Mouse (Mus musculus): ENCODE data around the gene Prcc. TPM values are rescaled to one million over a fixed set of nuclear protein-coding genes. Genes with fewer than 3 reads are reported as not detected.

The Prcc gene
- polyA plus RNA-seq, 1 experiment from 2014 or later, result 14.1 TPM

- no peaks in the 10 kb centered on the region for H3K36me3 ChIP-seq (ENCODE audit: control insufficient read depth, insufficient read depth, low read length)
- no peak overlapping the region for H3K27ac ChIP-seq (ENCODE audit: low read length)
- no peaks in the 10 kb centered on the region for H3K9me3 ChIP-seq (ENCODE audit: control insufficient read depth, low read depth, low read length)
- no peaks in the 10 kb centered on the region for H3K27me3 ChIP-seq (ENCODE audit: control insufficient read depth, insufficient read depth, low read length)
- no peak for ATAC-seq (ENCODE audit: insufficient number of reproducible peaks, insufficient read depth, low FRiP score, low read depth)
- no peak overlapping the region for H3K4me3 ChIP-seq (ENCODE audit: low read depth, low read length)
- no peak overlapping the region for H3K4me2 ChIP-seq (replicated peaks; ENCODE audit: low read depth, low read length)
- 67% methylated on average over 12 of the region's 12 CpGs for WGBS
- no peak overlapping the region for H3K9ac ChIP-seq (replicated peaks; ENCODE audit: low read depth, low read length)
- 0 out of 2 replicates have a peak, but pooled peaks cover 6% of the 10 kb centered on the region for H3K4me1 ChIP-seq (ENCODE audit: control insufficient read depth, insufficient read depth, low read length)
Measured at GRCm38 (mm10) chr3:87818226-87818625, 67.2 kb downstream of the Prcc start.

- ATAC-seq (ENCODE audit: insufficient number of reproducible peaks, insufficient read depth, low FRiP score, low read depth), result 0 out of 2 replicates have a peak, but pooled peaks have one; percentile 11
- no peak overlapping the region for H3K4me3 ChIP-seq (ENCODE audit: low read depth, low read length)
- no peak overlapping the region for H3K4me2 ChIP-seq (replicated peaks; ENCODE audit: low read depth, low read length)
- H3K9ac ChIP-seq (replicated peaks; ENCODE audit: low read depth, low read length), result no peak overlapping the region
- no peaks in the 10 kb centered on the region for H3K36me3 ChIP-seq (ENCODE audit: control insufficient read depth, insufficient read depth, low read length)
- H3K27ac ChIP-seq (ENCODE audit: low read length), result no peak overlapping the region
- 0 out of 2 replicates have a peak, but pooled peaks cover 6% of the 10 kb centered on the region for H3K4me1 ChIP-seq (ENCODE audit: control insufficient read depth, insufficient read depth, low read length)
- H3K9me3 ChIP-seq (ENCODE audit: control insufficient read depth, low read depth, low read length), result no peaks in the 10 kb centered on the region
- 3% methylated on average over 12 of the region's 12 CpGs for WGBS
- H3K27me3 ChIP-seq (ENCODE audit: control insufficient read depth, insufficient read depth, low read length), result no peaks in the 10 kb centered on the region
Measured at GRCm38 (mm10) chr3:87816646-87817093, 68.7 kb downstream of the Prcc start.

- Histone ChIP-seq H3K27me3 (ENCODE audit: control insufficient read depth, insufficient read depth, low read length) (0 out of 2 replicates have a peak, but pooled peaks cover 3% of the 10 kb centered on the region), H3K4me2 (replicated peaks; ENCODE audit: low read depth, low read length) (no peak overlapping the region), H3K36me3 (ENCODE audit: control insufficient read depth, insufficient read depth, low read length) (no peaks in the 10 kb centered on the region), H3K9me3 (ENCODE audit: control insufficient read depth, low read depth, low read length) (no peaks in the 10 kb centered on the region), H3K9ac (replicated peaks; ENCODE audit: low read depth, low read length) (no peak overlapping the region), H3K4me1 (ENCODE audit: control insufficient read depth, insufficient read depth, low read length) (0 out of 2 replicates have a peak, but pooled peaks cover 6% of the 10 kb centered on the region), H3K4me3 (ENCODE audit: low read depth, low read length) (no peak overlapping the region), H3K27ac (ENCODE audit: low read length) (no peak overlapping the region)
- no peak for ATAC-seq (ENCODE audit: insufficient number of reproducible peaks, insufficient read depth, low FRiP score, low read depth)
- WGBS, result 56% methylated on average over 6 of the region's 6 CpGs
Measured at GRCm38 (mm10) chr3:87816166-87816565, 69.2 kb downstream of the Prcc start.

- Histone ChIP-seq H3K9ac (replicated peaks; ENCODE audit: low read depth, low read length) (no peak overlapping the region), H3K9me3 (ENCODE audit: control insufficient read depth, low read depth, low read length) (no peaks in the 10 kb centered on the region), H3K4me2 (replicated peaks; ENCODE audit: low read depth, low read length) (no peak overlapping the region), H3K4me1 (ENCODE audit: control insufficient read depth, insufficient read depth, low read length) (0 out of 2 replicates have a peak, but pooled peaks cover 8% of the 10 kb centered on the region), H3K36me3 (ENCODE audit: control insufficient read depth, insufficient read depth, low read length) (no peaks in the 10 kb centered on the region), H3K4me3 (ENCODE audit: low read depth, low read length) (no peak overlapping the region), H3K27ac (ENCODE audit: low read length) (no peak overlapping the region), H3K27me3 (ENCODE audit: control insufficient read depth, insufficient read depth, low read length) (peaks cover 26% of the 10 kb centered on the region)
- ATAC-seq (ENCODE audit: insufficient number of reproducible peaks, insufficient read depth, low FRiP score, low read depth), result no peak
- 45% methylated on average over 10 of the region's 10 CpGs for WGBS
Measured at GRCm38 (mm10) chr3:87812873-87813272, 72.5 kb downstream of the Prcc start.

- Histone ChIP-seq H3K9ac (replicated peaks; ENCODE audit: low read depth, low read length) (no peak overlapping the region), H3K27ac (ENCODE audit: low read length) (no peak overlapping the region), H3K4me2 (replicated peaks; ENCODE audit: low read depth, low read length) (no peak overlapping the region), H3K9me3 (ENCODE audit: control insufficient read depth, low read depth, low read length) (no peaks in the 10 kb centered on the region), H3K4me3 (ENCODE audit: low read depth, low read length) (no peak overlapping the region), H3K36me3 (ENCODE audit: control insufficient read depth, insufficient read depth, low read length) (no peaks in the 10 kb centered on the region), H3K27me3 (ENCODE audit: control insufficient read depth, insufficient read depth, low read length) (peaks cover 26% of the 10 kb centered on the region), H3K4me1 (ENCODE audit: control insufficient read depth, insufficient read depth, low read length) (0 out of 2 replicates have a peak, but pooled peaks cover 8% of the 10 kb centered on the region)
- 83% methylated on average over 4 of the region's 4 CpGs for WGBS
- ATAC-seq (ENCODE audit: insufficient number of reproducible peaks, insufficient read depth, low FRiP score, low read depth), result no peak
Measured at GRCm38 (mm10) chr3:87812413-87812812, 73.0 kb downstream of the Prcc start.

GRCm38 (mm10) chr3:87811297-87811696 lies 74.1 kb downstream of the Prcc start:
- H3K9me3 ChIP-seq (ENCODE audit: control insufficient read depth, low read depth, low read length), result no peaks in the 10 kb centered on the region
- H3K9ac ChIP-seq (replicated peaks; ENCODE audit: low read depth, low read length), result no peak overlapping the region
- ATAC-seq (ENCODE audit: insufficient number of reproducible peaks, insufficient read depth, low FRiP score, low read depth), result no peak
- peaks cover 31% of the 10 kb centered on the region for H3K27me3 ChIP-seq (ENCODE audit: control insufficient read depth, insufficient read depth, low read length)
- no peak overlapping the region for H3K4me3 ChIP-seq (ENCODE audit: low read depth, low read length)
- H3K4me2 ChIP-seq (replicated peaks; ENCODE audit: low read depth, low read length), result no peak overlapping the region
- no peak overlapping the region for H3K27ac ChIP-seq (ENCODE audit: low read length)
- H3K36me3 ChIP-seq (ENCODE audit: control insufficient read depth, insufficient read depth, low read length), result no peaks in the 10 kb centered on the region
- 0 out of 2 replicates have a peak, but pooled peaks cover 4% of the 10 kb centered on the region for H3K4me1 ChIP-seq (ENCODE audit: control insufficient read depth, insufficient read depth, low read length)
- WGBS, result 85% methylated on average over 8 of the region's 8 CpGs

- ATAC-seq (ENCODE audit: insufficient number of reproducible peaks, insufficient read depth, low FRiP score, low read depth), result peak; percentile 77
- 7% methylated on average over 28 of the region's 28 CpGs for WGBS
- no peak overlapping the region for H3K9ac ChIP-seq (replicated peaks; ENCODE audit: low read depth, low read length)
- H3K9me3 ChIP-seq (ENCODE audit: control insufficient read depth, low read depth, low read length), result no peaks in the 10 kb centered on the region
- no peaks in the 10 kb centered on the region for H3K36me3 ChIP-seq (ENCODE audit: control insufficient read depth, insufficient read depth, low read length)
- peaks cover 37% of the 10 kb centered on the region for H3K27me3 ChIP-seq (ENCODE audit: control insufficient read depth, insufficient read depth, low read length)
- H3K4me1 ChIP-seq (ENCODE audit: control insufficient read depth, insufficient read depth, low read length), result 0 out of 2 replicates have a peak, but pooled peaks cover 3% of the 10 kb centered on the region
- H3K27ac ChIP-seq (ENCODE audit: low read length), result no peak overlapping the region
- H3K4me2 ChIP-seq (replicated peaks; ENCODE audit: low read depth, low read length), result peak overlapping the region; percentile 28; the same call in 1 of the 2 replicates
- H3K4me3 ChIP-seq (ENCODE audit: low read depth, low read length), result peak overlapping the region; percentile 12; the same call in 1 of the 2 replicates
Measured at GRCm38 (mm10) chr3:87809322-87809962, 76.0 kb downstream of the Prcc start.
